Mouse (Mus musculus) heart, embryonic 13.5 days (tissue): ENCODE results near the gene Maml3. TPM values are rescaled to one million over a fixed set of nuclear protein-coding genes. Genes with fewer than 3 reads are reported as not detected.

Experiments
- ATAC-seq: fragments of 200-750 bp; cut with Nextera tagmentation; 2 replicates; pipeline ENCODE4 v1.8.0; 2017; ENCODE audit warnings: moderate TSS enrichment; ENCODE audit not compliant: insufficient number of reproducible peaks, low FRiP score, low TSS enrichment; ENCODE audit errors: extremely low read depth
- H3K27ac ChIP-seq: fragments of 300-500 bp; sonication (generic); replicated peaks from 2 replicates; pipeline ENCODE4 v1.5.1; 2015; ENCODE audit warnings: moderate library complexity, mild to moderate bottlenecking, inconsistent platforms
- H3K27me3 ChIP-seq: fragments of 300-500 bp; sonication (generic); replicated peaks from 2 replicates; pipeline ENCODE4 v1.6.1; 2015; ENCODE audit warnings: mild to moderate bottlenecking, inconsistent platforms
- H3K36me3 ChIP-seq: fragments of 300-500 bp; sonication (generic); 2 replicates; pipeline ENCODE4 v1.6.1; 2015; ENCODE audit warnings: mild to moderate bottlenecking, inconsistent platforms
- H3K4me1 ChIP-seq: fragments of 300-500 bp; sonication (generic); 2 replicates; pipeline ENCODE4 v1.6.1; 2015; ENCODE audit warnings: inconsistent platforms
- H3K4me2 ChIP-seq: fragments of 300-500 bp; sonication (generic); 2 replicates; pipeline ENCODE4 v1.6.1; 2015; ENCODE audit warnings: inconsistent platforms, mild to moderate bottlenecking, moderate library complexity
- H3K4me3 ChIP-seq: fragments of 300-500 bp; sonication (generic); 2 replicates; pipeline ENCODE4 v1.5.1; 2015; ENCODE audit warnings: moderate library complexity, mild to moderate bottlenecking, inconsistent platforms
- H3K9ac ChIP-seq: fragments of 300-500 bp; sonication (generic); 2 replicates; pipeline ENCODE4 v1.6.1; 2015; ENCODE audit warnings: inconsistent platforms, mild to moderate bottlenecking, moderate library complexity
- H3K9me3 ChIP-seq: fragments of 300-500 bp; sonication (generic); 2 replicates; pipeline ENCODE4 v1.6.1; 2016; ENCODE audit warnings: inconsistent platforms
- WGBS: fragments of 180-500 bp; shearing (Covaris S2); methylation state at CpG from one replicate; pipeline ENCODE4 v1.1.7; 2015; ENCODE audit warnings: mixed read lengths; 5-methylcytosine and 5-hydroxymethylcytosine counted together
- polyA plus RNA-seq: library from polyadenylated mRNA; unstranded; fragments of >200 nt; fragmentation: Nextera tagmentation; extraction: Ambion mirVana; gene quantifications from 2 replicates; pipeline ENCODE4 v1.2.1, GENCODE M21; 2015

Maml3 gene
- polyA plus RNA-seq, 1 experiment from 2014 or later: 2.1 TPM

GRCm38 (mm10) chr3:51965841-51966240, 139.0 kb downstream of the Maml3 start:
- Histone ChIP-seq H3K36me3 (no peaks in the 10 kb centered on the region), H3K27ac (no peak overlapping the region), H3K9me3 (no peaks in the 10 kb centered on the region), H3K4me2 (no peak overlapping the region), H3K4me1 (peaks cover 33% of the 10 kb centered on the region), H3K27me3 (no peaks in the 10 kb centered on the region), H3K9ac (no peak overlapping the region), H3K4me3 (no peak overlapping the region)
- no peak for ATAC-seq
- WGBS: 58% methylated on average over 7 of the region's 7 CpGs

- WGBS: 29% methylated on average over 2 of the region's 2 CpGs
- no peak overlapping the region for H3K9ac ChIP-seq
- ATAC-seq: no peak
- H3K4me2 ChIP-seq: no peak overlapping the region
- H3K27ac ChIP-seq: 0 out of 2 replicates have a peak overlapping the region, but pooled peaks have one; percentile 16
- no peak overlapping the region for H3K4me3 ChIP-seq
- H3K9me3 ChIP-seq: no peaks in the 10 kb centered on the region
- no peaks in the 10 kb centered on the region for H3K27me3 ChIP-seq
- no peaks in the 10 kb centered on the region for H3K36me3 ChIP-seq
- H3K4me1 ChIP-seq: peaks cover 33% of the 10 kb centered on the region
These were observed 139.4 kb downstream of the Maml3 start for GRCm38 (mm10) chr3:51965436-51965835.

GRCm38 (mm10) chr3:51965008-51965407, 139.9 kb downstream of the Maml3 start:
- Histone ChIP-seq H3K27me3 (no peaks in the 10 kb centered on the region), H3K36me3 (no peaks in the 10 kb centered on the region)

GRCm38 (mm10) chr3:51963891-51964593, 140.8 kb downstream of the Maml3 start:
- Histone ChIP-seq H3K4me2 (peak overlapping the region; percentile 50), H3K36me3 (no peaks in the 10 kb centered on the region), H3K9me3 (no peaks in the 10 kb centered on the region), H3K27me3 (no peaks in the 10 kb centered on the region), H3K4me1 (peaks cover 33% of the 10 kb centered on the region), H3K9ac (peak overlapping the region; percentile 61; the same call in 1 of the 2 replicates), H3K4me3 (no peak overlapping the region), H3K27ac (peak overlapping the region; percentile 36; the same call in 1 of the 2 replicates)
- ATAC-seq: no peak; the same call in 1 of the 2 replicates
- 13% methylated on average over 4 of the region's 4 CpGs for WGBS

More at GRCm38 (mm10) chr3:51965008-51965407, 139.9 kb downstream of the Maml3 start:
- Histone ChIP-seq H3K4me1 (peaks cover 33% of the 10 kb centered on the region), H3K4me3 (no peak overlapping the region), H3K27ac (0 out of 2 replicates have a peak overlapping the region, but pooled peaks have one; percentile 16), H3K4me2 (no peak overlapping the region), H3K9ac (no peak overlapping the region), H3K9me3 (no peaks in the 10 kb centered on the region)
- 23% methylated on average over 3 of the region's 3 CpGs for WGBS
- no peak for ATAC-seq

- no peaks in the 10 kb centered on the region for H3K36me3 ChIP-seq
- no peak overlapping the region for H3K9ac ChIP-seq
- no peaks in the 10 kb centered on the region for H3K9me3 ChIP-seq
- H3K27ac ChIP-seq: no peak overlapping the region
- no peak overlapping the region for H3K4me3 ChIP-seq
- no peak overlapping the region for H3K4me2 ChIP-seq
- H3K4me1 ChIP-seq: peaks cover 33% of the 10 kb centered on the region
- ATAC-seq: no peak
- H3K27me3 ChIP-seq: no peaks in the 10 kb centered on the region
- WGBS: 74% methylated on average over 9 of the region's 9 CpGs
These were observed 141.6 kb downstream of the Maml3 start for GRCm38 (mm10) chr3:51963151-51963791.

GRCm38 (mm10) chr3:51958751-51959150, 146.1 kb downstream of the Maml3 start:
- Histone ChIP-seq H3K4me3 (no peak overlapping the region), H3K4me1 (peaks cover 23% of the 10 kb centered on the region), H3K27me3 (no peaks in the 10 kb centered on the region), H3K9ac (no peak overlapping the region), H3K9me3 (no peaks in the 10 kb centered on the region), H3K27ac (no peak overlapping the region), H3K4me2 (no peak overlapping the region), H3K36me3 (no peaks in the 10 kb centered on the region)
- ATAC-seq: no peak
- 64% methylated on average over 2 of the region's 2 CpGs for WGBS

GRCm38 (mm10) chr3:51954441-51954840, 150.4 kb downstream of the Maml3 start:
- H3K36me3 ChIP-seq: no peaks in the 10 kb centered on the region
- H3K27ac ChIP-seq: no peak overlapping the region
- H3K27me3 ChIP-seq: no peaks in the 10 kb centered on the region
- 66% methylated on average over 4 of the region's 4 CpGs for WGBS
- ATAC-seq: no peak
- no peaks in the 10 kb centered on the region for H3K9me3 ChIP-seq
- no peak overlapping the region for H3K4me3 ChIP-seq
- no peak overlapping the region for H3K9ac ChIP-seq
- H3K4me2 ChIP-seq: no peak overlapping the region
- peaks cover 27% of the 10 kb centered on the region for H3K4me1 ChIP-seq

- H3K27me3 ChIP-seq: no peaks in the 10 kb centered on the region
- H3K36me3 ChIP-seq: no peaks in the 10 kb centered on the region
- H3K9me3 ChIP-seq: no peaks in the 10 kb centered on the region
These were observed 150.9 kb downstream of the Maml3 start for GRCm38 (mm10) chr3:51953927-51954326.

GRCm38 (mm10) chr3:51952728-51953623, 151.9 kb downstream of the Maml3 start:
- H3K4me2 ChIP-seq: peak overlapping the region; percentile 49
- WGBS: 57% methylated on average over 33 of the region's 33 CpGs
- H3K4me1 ChIP-seq: peaks cover 27% of the 10 kb centered on the region
- no peak overlapping the region for H3K27ac ChIP-seq
- no peak for ATAC-seq
- H3K9ac ChIP-seq: 0 out of 2 replicates have a peak overlapping the region, but pooled peaks have one; percentile 16
- no peaks in the 10 kb centered on the region for H3K9me3 ChIP-seq
- no peaks in the 10 kb centered on the region for H3K27me3 ChIP-seq
- H3K4me3 ChIP-seq: peak overlapping the region; percentile 25
- no peaks in the 10 kb centered on the region for H3K36me3 ChIP-seq

More at GRCm38 (mm10) chr3:51953927-51954326, 150.9 kb downstream of the Maml3 start:
- Histone ChIP-seq H3K4me1 (peaks cover 27% of the 10 kb centered on the region), H3K4me3 (no peak overlapping the region), H3K27ac (no peak overlapping the region), H3K4me2 (no peak overlapping the region), H3K9ac (no peak overlapping the region)
- WGBS: 86% methylated on average over 11 of the region's 11 CpGs
- no peak for ATAC-seq

GRCm38 (mm10) chr3:51952267-51952666, 152.6 kb downstream of the Maml3 start:
- H3K9ac ChIP-seq: no peak overlapping the region
- no peaks in the 10 kb centered on the region for H3K9me3 ChIP-seq
- no peak overlapping the region for H3K4me2 ChIP-seq
- no peaks in the 10 kb centered on the region for H3K36me3 ChIP-seq
- 70% methylated on average over 9 of the region's 9 CpGs for WGBS
- peaks cover 28% of the 10 kb centered on the region for H3K4me1 ChIP-seq
- no peaks in the 10 kb centered on the region for H3K27me3 ChIP-seq
- no peak overlapping the region for H3K4me3 ChIP-seq
- no peak for ATAC-seq
- H3K27ac ChIP-seq: no peak overlapping the region

- peaks cover 29% of the 10 kb centered on the region for H3K4me1 ChIP-seq
- no peak for ATAC-seq
- WGBS: 79% methylated on average over 8 of the region's 8 CpGs
These were observed 155.2 kb downstream of the Maml3 start for GRCm38 (mm10) chr3:51949651-51950050.

More at GRCm38 (mm10) chr3:51949651-51950050, 155.2 kb downstream of the Maml3 start:
- Histone ChIP-seq H3K4me2 (no peak overlapping the region), H3K27me3 (no peaks in the 10 kb centered on the region), H3K4me3 (no peak overlapping the region), H3K9me3 (no peaks in the 10 kb centered on the region), H3K27ac (no peak overlapping the region), H3K36me3 (no peaks in the 10 kb centered on the region), H3K9ac (no peak overlapping the region)
